Mouse (Mus musculus): Measurements from ENCODE around the gene Mlkl. TPM values are rescaled to one million over a fixed set of nuclear protein-coding genes. Genes with fewer than 3 reads are reported as not detected.

The Mlkl gene
- total RNA-seq, 2 experiments from 2014 or later: 77.0 to 81.9 TPM

Other genes starting within 250 kb of the Mlkl start
- gene Clec18a, start 245.8 kb downstream of the Mlkl start, total RNA-seq (2015): not detected in 2 replicates
- not detected in 2 replicates for gene Clec18a, start 245.8 kb downstream of the Mlkl start, total RNA-seq (2017)
- 8.1 and 9.6 TPM in 2 replicates for gene Pdpr, start 243.5 kb downstream of the Mlkl start, total RNA-seq (2015)
- gene Pdpr, start 243.5 kb downstream of the Mlkl start, total RNA-seq (2017): 14.9 and 18.5 TPM in 2 replicates
- 52.3 and 56.4 TPM in 2 replicates for gene Glg1, start 79.0 kb downstream of the Mlkl start, total RNA-seq (2015)
- 55.9 and 56.6 TPM in 2 replicates for gene Glg1, start 79.0 kb downstream of the Mlkl start, total RNA-seq (2017)
- 52.6 and 58.1 TPM in 2 replicates for gene Rfwd3, start 38.0 kb downstream of the Mlkl start, total RNA-seq (2015)
- 74.0 and 75.1 TPM in 2 replicates for gene Rfwd3, start 38.0 kb downstream of the Mlkl start, total RNA-seq (2017)
- gene Fa2h, start 55.6 kb upstream of the Mlkl start, total RNA-seq (2015): not detected in 2 replicates
- gene Fa2h, start 55.6 kb upstream of the Mlkl start, total RNA-seq (2017): not detected in 2 replicates
- gene Wdr59, start 183.9 kb upstream of the Mlkl start, total RNA-seq (2015): 3.1 and 3.3 TPM in 2 replicates
- 1.5 and 2.1 TPM in 2 replicates for gene Wdr59, start 183.9 kb upstream of the Mlkl start, total RNA-seq (2017)
- gene Znrf1, start 197.9 kb upstream of the Mlkl start, total RNA-seq (2015): 67.1 and 73.4 TPM in 2 replicates
- gene Znrf1, start 197.9 kb upstream of the Mlkl start, total RNA-seq (2017): 39.3 and 50.3 TPM in 2 replicates